Mouse (Mus musculus): ENCODE results near the gene Gm37240.
A peak's percentile ranks its signal among the peaks of the same experiment; 100 is the strongest.

Gm37240 gene

GRCm38 (mm10) chr3:85863996-85864395, 23.3 kb downstream of the Gm37240 start:
- DNase-seq, result no peak

DNA sequence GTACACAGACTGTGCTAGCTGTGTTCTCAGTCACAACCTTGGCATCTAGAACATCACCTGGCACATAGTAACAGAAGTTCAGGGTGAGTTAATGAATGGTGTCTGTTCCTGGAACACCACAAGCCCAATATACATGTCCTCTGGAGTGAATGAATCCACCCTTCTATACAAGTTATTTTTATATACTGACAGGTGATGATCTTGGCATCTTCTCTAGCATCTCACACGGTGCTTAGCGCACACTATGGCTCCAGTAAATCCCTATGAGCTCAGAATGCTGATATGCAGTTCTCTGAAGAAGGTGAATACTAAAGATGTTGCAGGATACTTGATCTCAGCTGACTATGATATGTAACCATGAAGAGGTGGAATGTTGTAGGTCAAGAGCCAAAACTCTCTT, 24.4 kb downstream of the Gm37240 start:
- no peak for DNase-seq

- no peak for DNase-seq
Observed at GRCm38 (mm10) chr3:85860996-85861395, 26.3 kb downstream of the Gm37240 start.

GRCm38 (mm10) chr3:85859311-85859710, 28.0 kb downstream of the Gm37240 start:
- DNase-seq, result no peak

DNA sequence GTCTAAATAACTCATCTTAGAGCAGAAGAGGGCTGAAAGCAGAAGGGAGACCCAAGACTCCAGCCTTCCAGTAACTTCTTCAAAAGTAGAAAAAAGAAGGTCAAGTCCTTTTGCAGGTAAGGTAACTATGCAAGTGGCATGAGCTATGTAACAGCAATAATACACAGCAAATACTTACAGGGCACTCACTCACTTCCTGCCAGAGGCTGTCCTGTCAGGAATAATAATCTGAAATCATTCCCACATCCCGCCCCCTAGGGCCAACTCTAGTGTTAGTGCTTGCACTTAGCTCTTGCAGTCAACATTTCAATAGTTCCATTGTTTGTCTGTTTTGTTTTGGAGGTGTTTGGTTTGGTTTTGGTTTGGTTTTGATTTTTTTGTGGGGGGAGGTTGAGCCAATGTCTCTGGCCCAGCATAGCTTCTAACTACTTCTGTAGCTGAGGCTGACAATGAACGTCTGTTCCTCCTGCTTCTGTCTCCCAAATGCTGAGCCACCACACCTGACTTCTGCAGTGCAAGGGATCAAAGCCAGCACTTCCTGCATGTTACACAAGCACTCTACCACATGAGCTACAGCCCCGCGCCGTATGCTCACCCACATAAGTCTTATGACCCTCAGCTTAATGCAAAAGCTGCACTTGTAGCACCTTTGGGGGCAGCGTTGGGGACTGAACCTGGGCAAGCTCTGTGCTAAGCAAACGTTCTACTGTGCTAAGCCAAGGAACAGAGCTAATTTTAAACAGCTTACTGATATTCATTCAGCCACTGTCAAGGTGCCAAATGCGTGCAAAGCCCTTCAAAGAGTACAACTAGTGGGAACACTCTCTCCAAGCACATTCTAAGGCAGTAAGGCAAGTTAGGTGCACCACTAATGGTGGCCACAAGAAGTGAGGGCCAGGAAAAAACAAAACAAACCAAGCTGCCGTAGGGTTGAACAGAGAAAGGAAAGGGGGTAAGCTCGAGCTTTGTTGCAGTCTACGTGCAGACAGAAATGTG, 28.9 kb downstream of the Gm37240 start:
- DNase-seq, result peak; percentile 29

GRCm38 (mm10) chr3:85857083-85857482, 30.2 kb downstream of the Gm37240 start:
- no peak for DNase-seq

DNA sequence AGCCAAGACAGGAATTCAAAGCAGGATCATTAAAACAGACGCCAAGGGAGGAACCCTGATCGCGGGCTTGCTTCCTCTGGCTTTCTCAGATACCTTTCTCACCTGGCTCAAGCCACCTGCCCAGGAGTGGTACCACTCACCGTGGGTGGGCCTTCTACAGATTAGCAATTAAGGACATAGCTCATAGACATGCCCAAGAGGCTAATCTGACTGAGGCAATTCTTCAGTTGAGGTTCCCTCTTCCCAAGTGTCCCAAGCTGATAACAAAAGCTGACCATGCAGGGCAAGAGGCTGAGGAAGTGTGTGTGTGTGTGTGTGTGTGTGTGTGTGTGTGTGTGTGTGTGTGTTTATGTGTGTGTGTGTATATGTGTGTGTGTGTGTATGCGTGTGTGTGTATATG, 31.4 kb downstream of the Gm37240 start:
- no peak for DNase-seq

- no peak for DNase-seq
Observed at GRCm38 (mm10) chr3:85855043-85855442, 32.3 kb downstream of the Gm37240 start.

DNA sequence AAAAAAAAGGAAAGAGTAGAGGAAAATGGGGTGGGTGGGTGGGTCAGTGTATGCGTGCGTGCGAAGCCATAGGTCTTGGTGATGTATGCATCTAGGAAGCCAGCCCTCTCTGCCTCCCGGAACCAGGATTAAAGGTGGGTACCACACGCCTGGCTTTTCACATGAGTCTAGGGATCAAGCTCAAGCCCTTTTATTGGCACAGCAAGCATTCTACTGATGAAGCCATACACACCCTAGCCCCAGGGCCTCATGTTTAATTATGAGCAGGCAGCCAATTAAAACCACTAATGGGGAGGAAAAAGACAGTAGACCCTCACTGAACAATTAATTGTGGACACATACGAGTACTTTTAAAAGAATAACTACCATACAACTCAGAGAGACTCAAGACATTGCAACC, 33.2 kb downstream of the Gm37240 start:
- DNase-seq, result no peak

DNA sequence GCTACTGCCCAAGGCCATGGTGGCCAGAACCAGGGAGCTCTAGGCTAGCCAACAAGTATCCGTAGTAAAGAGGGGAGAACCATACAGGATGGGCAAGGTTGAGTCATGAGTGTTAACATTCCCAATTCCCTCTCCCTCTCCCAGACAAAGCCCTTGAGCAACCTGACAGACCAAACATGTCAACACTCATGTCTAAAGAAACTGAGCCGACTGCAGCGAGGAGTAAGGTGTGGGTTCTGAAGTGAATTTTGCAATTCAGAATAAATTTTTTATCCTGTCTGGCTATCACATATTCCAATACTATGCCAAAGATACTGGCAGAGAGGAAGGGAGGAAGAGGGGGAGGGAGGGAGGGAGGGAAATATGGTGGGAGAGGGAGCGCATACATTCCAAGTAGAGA, 33.6 kb downstream of the Gm37240 start:
- no peak for DNase-seq

DNA sequence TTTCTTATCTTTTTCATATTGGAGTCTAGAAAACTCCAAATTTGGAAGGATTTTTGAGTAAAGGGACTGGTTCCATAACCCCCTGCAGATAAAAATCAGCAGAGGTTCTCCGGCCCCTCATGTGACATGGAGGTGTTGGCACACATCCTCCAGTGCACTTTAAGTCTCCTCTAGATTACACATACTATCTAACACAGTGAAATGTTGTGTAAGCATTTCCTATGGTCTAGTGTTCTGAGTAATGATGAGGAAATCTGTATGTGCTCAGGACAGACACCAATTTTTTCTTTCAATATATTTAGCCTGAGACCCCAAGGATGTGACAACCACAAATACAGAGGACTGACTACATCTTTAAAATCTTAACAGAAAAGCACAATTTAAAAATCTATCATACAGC, 37.2 kb downstream of the Gm37240 start:
- DNase-seq, result no peak

GRCm38 (mm10) chr3:85846316-85846715, 41.0 kb downstream of the Gm37240 start:
- no peak for DNase-seq

DNA sequence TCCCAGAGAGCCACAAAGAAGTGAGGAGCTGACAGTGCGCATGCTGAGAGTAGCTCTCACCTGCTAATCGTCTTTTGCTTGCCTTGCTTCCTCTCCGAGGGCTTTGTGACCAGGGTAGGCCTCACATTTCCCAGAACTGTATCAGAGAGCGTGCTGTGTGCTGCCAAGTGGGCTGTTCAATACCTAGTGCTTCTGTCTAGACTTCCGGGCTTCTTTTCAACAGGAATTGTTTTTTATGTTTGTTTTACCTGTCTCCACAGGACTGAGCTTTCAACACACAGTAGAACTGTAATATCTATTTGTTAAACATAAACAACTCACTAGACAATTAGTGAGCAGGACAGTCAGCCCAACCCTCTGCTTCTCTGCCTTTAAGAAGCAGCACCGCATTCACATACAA, 42.0 kb downstream of the Gm37240 start:
- DNase-seq, result no peak

DNA sequence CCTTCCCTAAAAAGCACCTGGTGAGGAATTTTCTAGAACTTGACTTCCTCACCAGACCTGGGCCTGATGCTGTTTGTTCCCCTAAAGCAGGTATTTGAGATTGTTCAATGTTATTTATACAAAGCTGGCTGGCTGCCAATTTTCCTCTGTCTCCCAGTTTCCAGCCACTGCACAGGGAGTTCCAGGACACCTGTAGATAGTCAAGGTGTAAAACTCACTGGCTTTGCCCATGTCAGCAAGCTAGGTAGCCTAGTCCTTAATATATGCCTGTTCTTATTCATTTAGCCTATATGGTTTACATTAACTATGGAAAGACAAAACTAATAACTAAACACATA, 44.5 kb downstream of the Gm37240 start:
- DNase-seq, result peak; percentile 30

DNA sequence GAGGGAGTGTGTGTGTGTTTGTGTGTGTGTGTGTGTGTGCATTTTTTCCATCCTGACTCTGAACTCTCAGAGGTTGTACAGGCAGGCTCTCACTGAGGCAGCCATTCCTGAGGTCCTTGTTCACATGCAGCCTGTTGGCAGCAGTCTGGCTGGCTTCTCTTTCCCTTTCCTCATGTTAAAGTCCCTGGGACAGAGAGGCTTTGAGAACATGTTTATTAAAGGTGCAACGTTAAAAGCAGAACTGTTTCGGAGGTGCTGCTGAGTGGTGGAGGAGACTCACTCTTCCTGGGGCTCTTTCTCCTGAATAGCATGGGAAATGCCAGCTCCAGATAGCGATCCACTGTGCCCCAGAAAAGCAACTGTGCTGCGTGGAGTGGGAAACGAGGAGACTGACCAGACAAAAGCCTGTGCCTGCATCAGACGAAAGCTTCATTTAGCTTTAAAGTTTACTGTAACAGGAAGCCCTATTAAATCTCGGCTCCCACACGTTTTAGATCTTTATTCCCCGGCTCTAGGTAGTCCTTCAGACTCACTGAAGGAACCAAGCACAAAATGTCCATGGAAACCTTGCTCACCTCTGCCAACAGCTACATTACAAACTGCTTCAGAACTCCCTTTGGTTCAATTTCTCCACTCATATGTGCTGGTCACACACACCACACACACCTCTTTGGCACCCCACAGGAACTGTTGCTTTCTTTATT, 45.0 kb downstream of the Gm37240 start:
- DNase-seq, result no peak

- DNase-seq, result no peak
Observed at GRCm38 (mm10) chr3:85841454-85842176, 45.7 kb downstream of the Gm37240 start.

DNA sequence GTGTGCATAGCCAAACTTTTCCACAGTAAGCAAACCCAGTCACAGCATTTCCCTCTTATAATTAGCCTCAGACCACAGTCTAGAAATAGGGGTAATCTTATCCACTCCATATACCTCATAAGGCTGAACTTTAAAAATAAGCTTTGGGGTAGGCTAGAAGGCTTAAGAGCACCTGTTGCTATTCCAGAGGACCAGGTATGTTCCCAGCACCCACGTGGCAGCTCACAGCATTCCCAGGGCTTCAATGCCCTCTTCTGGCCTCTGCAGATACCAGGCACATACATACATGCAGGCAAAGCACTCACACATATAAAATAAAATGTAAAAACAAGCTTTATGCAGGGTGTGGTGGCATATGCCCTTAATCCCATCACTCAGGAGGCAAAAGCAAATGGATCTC, 53.7 kb downstream of the Gm37240 start:
- DNase-seq, result no peak

- DNase-seq, result peak; percentile 50
Observed at GRCm38 (mm10) chr3:85832490-85833155, 54.7 kb downstream of the Gm37240 start.

GRCm38 (mm10) chr3:85831785-85832184, 55.5 kb downstream of the Gm37240 start:
- DNase-seq, result peak; percentile 48

GRCm38 (mm10) chr3:85829047-85829446, 58.3 kb downstream of the Gm37240 start:
- peak; percentile 32 for DNase-seq

GRCm38 (mm10) chr3:85827815-85828214, 59.5 kb downstream of the Gm37240 start:
- peak; percentile 10 for DNase-seq

DNA sequence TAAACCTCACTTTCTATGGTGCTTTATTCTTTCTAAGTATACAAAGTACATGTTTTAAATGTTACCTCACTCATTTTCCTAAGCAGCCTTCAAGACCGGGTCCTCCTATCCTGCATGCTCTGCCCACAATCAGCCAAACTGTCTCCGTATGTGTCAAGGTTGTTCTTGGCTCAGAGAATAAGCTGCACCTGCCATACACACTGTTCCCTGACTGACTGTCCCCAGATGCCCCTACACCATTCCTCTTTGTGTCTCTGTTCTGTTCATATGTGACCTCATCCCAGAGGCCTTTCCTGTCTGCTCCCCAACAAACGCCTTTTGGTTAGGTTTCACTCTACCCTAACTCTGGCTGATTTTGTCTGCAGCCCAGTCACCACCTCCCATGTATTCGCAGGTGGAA, 60.0 kb downstream of the Gm37240 start:
- peak; percentile 21 for DNase-seq
